Mouse (Mus musculus) heart, embryonic 15.5 days (tissue): ENCODE results near the gene Il27. TPM values are rescaled to one million over a fixed set of nuclear protein-coding genes. Genes with fewer than 3 reads are reported as not detected.

ENCODE experiments used
- ATAC-seq: fragments of 200-750 bp; cut with Nextera tagmentation; replicated peaks from 2 replicates; pipeline ENCODE4 v1.8.0; 2017; ENCODE audit warnings: low read depth, moderate TSS enrichment; ENCODE audit not compliant: insufficient number of reproducible peaks, insufficient read depth, low FRiP score
- H3K27ac ChIP-seq: fragments of 300-500 bp; sonication (generic); 2 replicates; pipeline ENCODE4 v1.5.1; 2015; ENCODE audit warnings: mild to moderate bottlenecking, inconsistent platforms
- H3K27me3 ChIP-seq: fragments of 300-500 bp; sonication (generic); 2 replicates; pipeline ENCODE4 v1.6.1; 2015; ENCODE audit warnings: inconsistent platforms
- H3K36me3 ChIP-seq: fragments of 300-500 bp; sonication (generic); 2 replicates; pipeline ENCODE4 v1.6.1; 2015; ENCODE audit warnings: mild to moderate bottlenecking, inconsistent platforms
- H3K4me1 ChIP-seq: fragments of 300-500 bp; sonication (generic); replicated peaks from 2 replicates; pipeline ENCODE4 v1.6.1; 2015; ENCODE audit warnings: inconsistent platforms
- H3K4me2 ChIP-seq: fragments of 300-500 bp; sonication (generic); 2 replicates; pipeline ENCODE4 v1.6.1; 2015; ENCODE audit warnings: inconsistent platforms, mild to moderate bottlenecking, moderate library complexity
- H3K4me3 ChIP-seq: fragments of 300-500 bp; sonication (generic); 2 replicates; pipeline ENCODE4 v1.5.1; 2015; ENCODE audit warnings: mild to moderate bottlenecking, inconsistent platforms
- H3K9ac ChIP-seq: fragments of 300-500 bp; sonication (generic); 2 replicates; pipeline ENCODE4 v1.6.1; 2015; ENCODE audit warnings: mild to moderate bottlenecking, inconsistent platforms
- H3K9me3 ChIP-seq: fragments of 300-500 bp; sonication (generic); replicated peaks from 2 replicates; pipeline ENCODE4 v1.6.1; 2016; ENCODE audit warnings: inconsistent platforms
- WGBS: fragments of 180-500 bp; shearing (Covaris S2); methylation state at CpG from one replicate; pipeline ENCODE4 v1.1.7; 2015; ENCODE audit warnings: mixed read lengths; 5-methylcytosine and 5-hydroxymethylcytosine counted together
- polyA plus RNA-seq: library from polyadenylated mRNA; unstranded; fragments of >200 nt; fragmentation: Nextera tagmentation; extraction: Ambion mirVana; gene quantifications from 2 replicates; pipeline ENCODE4 v1.2.1, GENCODE M21; 2015

Il27 gene
- polyA plus RNA-seq, 1 experiment from 2014 or later = 0.13 TPM

DNA sequence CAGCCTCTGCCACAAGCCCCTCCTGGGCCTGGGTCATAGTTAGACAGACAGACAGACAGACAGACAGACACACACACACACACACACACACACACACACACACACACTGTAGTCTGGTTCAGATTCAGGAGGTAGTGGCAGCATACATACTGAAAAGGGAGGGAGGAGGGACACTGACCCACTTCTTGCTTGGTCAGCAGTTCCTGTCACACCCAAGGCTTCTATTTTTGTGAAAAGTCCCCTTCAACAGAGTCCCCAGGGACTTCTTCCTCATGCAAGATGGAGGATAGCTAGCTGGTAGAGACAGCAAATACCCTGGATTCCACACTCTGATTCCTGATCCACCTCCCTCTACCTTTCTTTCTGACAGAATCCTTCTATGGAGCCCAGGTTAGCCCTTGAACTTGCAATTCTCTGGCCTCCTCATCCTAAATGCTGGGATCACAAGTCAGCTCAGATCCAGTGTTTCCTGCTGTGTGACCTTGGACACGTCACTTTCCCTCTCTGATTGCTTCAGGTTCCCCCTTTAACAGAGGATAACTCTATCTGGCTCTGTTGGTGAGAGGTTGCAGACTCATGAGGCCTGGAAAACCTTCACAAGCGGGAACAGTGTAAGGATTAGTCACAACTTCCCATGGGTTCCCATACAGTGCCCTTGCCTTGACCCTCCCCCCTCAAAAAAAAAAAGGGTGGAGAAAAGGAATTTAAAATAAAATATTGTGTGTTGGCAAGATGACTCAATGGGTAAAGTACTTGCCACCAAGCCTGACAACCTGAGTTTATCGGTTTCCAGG, 31.3 kb upstream of the Il27 start:
- Histone ChIP-seq H3K4me1 (peaks cover 18% of the 10 kb centered on the region), H3K4me2 (no peak overlapping the region), H3K4me3 (no peak overlapping the region), H3K36me3 (no peaks in the 10 kb centered on the region), H3K9ac (no peak overlapping the region), H3K27ac (no peak overlapping the region), H3K27me3 (no peaks in the 10 kb centered on the region), H3K9me3 (no peaks in the 10 kb centered on the region)
- 75% methylated on average over 3 of the region's 3 CpGs for WGBS
- no peak for ATAC-seq

GRCm38 (mm10) chr7:126625369-126625768, 30.6 kb upstream of the Il27 start:
- no peak overlapping the region for H3K4me3 ChIP-seq
- H3K27ac ChIP-seq = peak overlapping the region; percentile 21; the same call in 1 of the 2 replicates
- WGBS = 34% methylated on average over 6 of the region's 6 CpGs
- no peak overlapping the region for H3K9ac ChIP-seq
- H3K4me1 ChIP-seq = peaks cover 18% of the 10 kb centered on the region
- no peaks in the 10 kb centered on the region for H3K27me3 ChIP-seq
- peak; percentile 73 for ATAC-seq
- H3K4me2 ChIP-seq = no peak overlapping the region; the same call in 1 of the 2 replicates
- H3K9me3 ChIP-seq = no peaks in the 10 kb centered on the region
- no peaks in the 10 kb centered on the region for H3K36me3 ChIP-seq

- peaks cover 18% of the 10 kb centered on the region for H3K4me1 ChIP-seq
- WGBS = 56% methylated on average over 16 of the region's 16 CpGs
- no peak overlapping the region; the same call in 1 of the 2 replicates for H3K4me2 ChIP-seq
- no peaks in the 10 kb centered on the region for H3K36me3 ChIP-seq
- H3K9ac ChIP-seq = no peak overlapping the region
- H3K27ac ChIP-seq = no peak overlapping the region; the same call in 1 of the 2 replicates
- no peaks in the 10 kb centered on the region for H3K9me3 ChIP-seq
- H3K4me3 ChIP-seq = peak overlapping the region; percentile 3; the same call in 1 of the 2 replicates
- H3K27me3 ChIP-seq = no peaks in the 10 kb centered on the region
- no peak for ATAC-seq
Observed at GRCm38 (mm10) chr7:126624774-126625173, 30.0 kb upstream of the Il27 start.

DNA sequence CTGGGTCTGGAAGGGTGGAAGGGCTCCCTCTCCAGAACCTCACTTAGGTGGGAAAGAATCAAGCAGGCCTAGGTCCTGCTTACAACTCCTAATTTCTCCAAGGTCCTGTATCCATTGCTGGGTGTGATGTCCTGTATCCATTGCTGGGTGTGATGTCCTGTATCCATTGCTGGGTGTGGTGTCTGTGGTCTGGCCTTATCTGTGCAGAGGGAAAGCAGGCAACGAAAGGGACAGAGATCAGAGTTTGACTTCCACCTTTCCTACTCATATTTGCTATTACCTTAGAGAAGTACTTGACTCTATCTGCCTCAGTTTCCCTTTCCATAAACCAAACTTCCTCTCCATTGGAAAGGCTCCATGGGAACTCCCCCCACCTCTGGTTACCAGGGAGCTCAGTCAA, 28.6 kb upstream of the Il27 start:
- no peaks in the 10 kb centered on the region for H3K9me3 ChIP-seq
- H3K4me2 ChIP-seq = no peak overlapping the region
- H3K27me3 ChIP-seq = no peaks in the 10 kb centered on the region
- H3K36me3 ChIP-seq = no peaks in the 10 kb centered on the region
- H3K4me3 ChIP-seq = no peak overlapping the region
- peaks cover 18% of the 10 kb centered on the region for H3K4me1 ChIP-seq
- ATAC-seq = no peak
- 89% methylated on average over 1 of the region's 1 CpGs for WGBS
- no peak overlapping the region for H3K27ac ChIP-seq
- H3K9ac ChIP-seq = no peak overlapping the region

DNA sequence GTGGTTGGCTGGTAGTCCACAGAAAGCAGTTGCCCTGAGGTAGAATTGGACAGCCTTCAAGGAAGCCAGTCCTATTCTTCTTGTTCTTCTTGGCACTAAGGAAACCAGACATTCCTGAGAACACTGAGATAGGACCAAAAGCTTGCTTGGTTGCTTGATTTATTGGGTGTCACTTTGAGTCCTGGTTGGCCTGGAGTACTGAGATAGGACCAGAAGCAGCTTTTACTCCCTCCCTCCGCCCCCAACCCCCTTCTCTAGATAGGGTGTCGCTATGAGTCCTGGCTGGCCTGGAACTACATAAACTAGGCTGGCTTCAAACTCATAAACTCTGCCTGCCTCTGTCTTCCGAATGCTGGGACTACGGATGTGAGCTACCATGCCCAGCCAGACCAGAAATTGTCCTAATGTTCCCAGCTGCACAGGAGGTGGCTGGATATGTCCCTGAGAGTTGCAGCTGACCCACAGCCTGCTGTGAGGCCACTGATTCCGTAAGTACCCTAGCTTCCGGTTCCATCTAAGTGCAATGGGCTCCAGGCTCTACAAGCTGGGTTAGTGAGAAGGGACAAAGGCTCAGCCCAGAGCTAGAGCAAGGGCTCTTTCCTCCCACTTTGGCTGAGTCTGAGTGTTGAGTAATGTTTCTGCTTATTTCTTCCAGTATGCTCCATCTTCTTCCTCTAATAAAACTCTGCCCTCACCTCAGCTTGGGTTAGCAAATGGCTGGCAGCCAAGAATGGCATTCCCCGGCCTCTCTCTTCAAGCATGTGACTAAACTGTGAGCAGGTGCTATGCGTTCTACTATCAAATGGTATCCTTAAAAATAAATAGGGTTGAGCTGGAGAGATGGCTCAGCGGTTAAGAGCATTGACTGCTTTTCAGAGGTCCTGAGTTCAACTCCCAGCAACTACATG, 27.0 kb upstream of the Il27 start:
- Histone ChIP-seq H3K27me3 (no peaks in the 10 kb centered on the region), H3K9me3 (no peaks in the 10 kb centered on the region), H3K36me3 (no peaks in the 10 kb centered on the region), H3K4me1 (peaks cover 18% of the 10 kb centered on the region), H3K27ac (peak overlapping the region; percentile 30), H3K4me2 (no peak overlapping the region), H3K9ac (no peak overlapping the region), H3K4me3 (no peak overlapping the region)
- ATAC-seq = no peak
- 63% methylated on average over 9 of the region's 9 CpGs for WGBS

- 73% methylated on average over 10 of the region's 10 CpGs for WGBS
- Histone ChIP-seq H3K36me3 (no peaks in the 10 kb centered on the region), H3K27me3 (no peaks in the 10 kb centered on the region), H3K9me3 (no peaks in the 10 kb centered on the region), H3K4me1 (peaks cover 9% of the 10 kb centered on the region), H3K27ac (no peak overlapping the region), H3K9ac (no peak overlapping the region), H3K4me2 (no peak overlapping the region), H3K4me3 (no peak overlapping the region)
- ATAC-seq = no peak
Observed at GRCm38 (mm10) chr7:126619559-126620275, 25.0 kb upstream of the Il27 start.

- H3K9ac ChIP-seq = no peak overlapping the region
- no peak for ATAC-seq
- H3K4me1 ChIP-seq = peaks cover 2% of the 10 kb centered on the region
- 66% methylated on average over 3 of the region's 3 CpGs for WGBS
- H3K4me3 ChIP-seq = no peak overlapping the region
- H3K27me3 ChIP-seq = no peaks in the 10 kb centered on the region
- no peaks in the 10 kb centered on the region for H3K36me3 ChIP-seq
- no peak overlapping the region for H3K4me2 ChIP-seq
- H3K27ac ChIP-seq = no peak overlapping the region
- no peaks in the 10 kb centered on the region for H3K9me3 ChIP-seq
Observed at GRCm38 (mm10) chr7:126616707-126617106, 22.0 kb upstream of the Il27 start.

DNA sequence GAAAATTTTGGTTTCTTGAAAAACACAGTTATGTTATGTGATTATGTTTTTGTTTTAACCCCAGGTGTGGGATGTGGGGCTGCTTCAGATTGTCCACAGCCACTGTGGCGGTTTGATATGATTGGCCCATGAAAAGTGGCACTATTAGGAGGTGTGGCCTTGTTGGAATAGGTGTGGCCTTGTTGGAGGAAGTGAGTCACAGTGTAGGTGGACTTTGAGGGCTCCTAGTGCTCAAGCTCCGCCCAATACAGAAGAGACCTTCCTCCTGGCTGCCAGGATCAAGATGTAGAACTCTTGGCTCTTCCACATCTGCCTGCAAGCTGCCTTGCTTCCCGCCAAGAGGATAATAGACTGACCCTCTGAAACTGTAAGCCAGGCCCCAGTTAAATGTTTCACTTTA, 18.0 kb upstream of the Il27 start:
- Histone ChIP-seq H3K4me1 (no peaks in the 10 kb centered on the region), H3K9me3 (no peaks in the 10 kb centered on the region), H3K27me3 (no peaks in the 10 kb centered on the region), H3K4me2 (no peak overlapping the region), H3K4me3 (no peak overlapping the region), H3K36me3 (no peaks in the 10 kb centered on the region), H3K9ac (no peak overlapping the region), H3K27ac (no peak overlapping the region)
- 67% methylated on average over 3 of the region's 3 CpGs for WGBS
- no peak for ATAC-seq

GRCm38 (mm10) chr7:126607796-126608195, 13.1 kb upstream of the Il27 start:
- H3K27ac ChIP-seq = no peak overlapping the region
- WGBS = 76% methylated on average over 5 of the region's 5 CpGs
- ATAC-seq = no peak
- no peak overlapping the region for H3K4me2 ChIP-seq
- no peak overlapping the region for H3K4me3 ChIP-seq
- no peaks in the 10 kb centered on the region for H3K36me3 ChIP-seq
- no peak overlapping the region for H3K9ac ChIP-seq
- H3K4me1 ChIP-seq = no peaks in the 10 kb centered on the region
- H3K9me3 ChIP-seq = no peaks in the 10 kb centered on the region
- H3K27me3 ChIP-seq = no peaks in the 10 kb centered on the region

DNA sequence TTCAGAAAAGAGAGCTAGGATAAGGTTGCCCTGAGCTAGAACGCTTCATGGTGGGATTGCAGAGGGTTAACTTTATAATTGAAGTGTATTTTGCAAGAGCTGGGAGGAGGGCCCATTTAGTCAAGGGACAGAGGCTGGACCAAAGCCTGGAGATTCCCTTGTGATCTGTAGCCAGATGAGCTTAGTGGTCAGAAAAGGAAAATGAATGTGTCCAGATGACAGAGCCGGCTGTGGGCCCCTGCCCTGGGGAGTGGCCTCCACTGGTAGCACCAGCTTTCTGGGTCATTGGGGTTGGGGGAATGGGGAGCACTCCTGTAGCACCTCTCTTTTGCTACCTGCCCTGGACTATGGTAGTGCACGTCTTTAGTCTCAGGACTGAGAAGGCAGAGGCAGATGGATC, 12.3 kb upstream of the Il27 start:
- no peaks in the 10 kb centered on the region for H3K4me1 ChIP-seq
- H3K27ac ChIP-seq = no peak overlapping the region
- no peaks in the 10 kb centered on the region for H3K27me3 ChIP-seq
- no peak overlapping the region for H3K4me3 ChIP-seq
- no peak for ATAC-seq
- H3K36me3 ChIP-seq = no peaks in the 10 kb centered on the region
- no peak overlapping the region for H3K9ac ChIP-seq
- no peaks in the 10 kb centered on the region for H3K9me3 ChIP-seq
- no peak overlapping the region for H3K4me2 ChIP-seq
- WGBS = 75% methylated on average over 3 of the region's 3 CpGs

DNA sequence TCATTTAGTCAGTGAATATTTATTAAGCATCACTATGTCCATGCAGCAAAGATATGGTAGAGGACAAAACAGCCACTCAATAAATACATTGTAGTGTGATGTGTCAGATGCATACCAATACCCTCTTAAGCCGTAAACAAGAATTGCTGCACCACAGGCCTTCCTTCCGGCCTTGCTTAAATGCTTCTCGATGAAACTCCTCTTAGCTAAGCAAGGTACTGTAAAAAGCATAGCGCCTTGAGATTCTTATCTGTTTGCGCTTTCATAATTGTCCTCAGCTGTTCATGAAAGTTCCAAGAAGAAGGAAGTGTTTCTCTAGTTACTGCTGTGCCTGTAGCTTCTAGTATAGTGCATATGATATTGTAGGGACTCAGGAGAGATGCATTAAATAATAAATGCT, 11.9 kb upstream of the Il27 start:
- Histone ChIP-seq H3K27ac (no peak overlapping the region), H3K36me3 (no peaks in the 10 kb centered on the region), H3K4me1 (no peaks in the 10 kb centered on the region), H3K4me3 (no peak overlapping the region), H3K27me3 (no peaks in the 10 kb centered on the region), H3K9ac (no peak overlapping the region), H3K4me2 (no peak overlapping the region), H3K9me3 (no peaks in the 10 kb centered on the region)
- WGBS = 73% methylated on average over 5 of the region's 5 CpGs
- ATAC-seq = no peak
